Comparison of ENCODE assay signal across 8 mouse cellular contexts in the genomic region with DNA sequence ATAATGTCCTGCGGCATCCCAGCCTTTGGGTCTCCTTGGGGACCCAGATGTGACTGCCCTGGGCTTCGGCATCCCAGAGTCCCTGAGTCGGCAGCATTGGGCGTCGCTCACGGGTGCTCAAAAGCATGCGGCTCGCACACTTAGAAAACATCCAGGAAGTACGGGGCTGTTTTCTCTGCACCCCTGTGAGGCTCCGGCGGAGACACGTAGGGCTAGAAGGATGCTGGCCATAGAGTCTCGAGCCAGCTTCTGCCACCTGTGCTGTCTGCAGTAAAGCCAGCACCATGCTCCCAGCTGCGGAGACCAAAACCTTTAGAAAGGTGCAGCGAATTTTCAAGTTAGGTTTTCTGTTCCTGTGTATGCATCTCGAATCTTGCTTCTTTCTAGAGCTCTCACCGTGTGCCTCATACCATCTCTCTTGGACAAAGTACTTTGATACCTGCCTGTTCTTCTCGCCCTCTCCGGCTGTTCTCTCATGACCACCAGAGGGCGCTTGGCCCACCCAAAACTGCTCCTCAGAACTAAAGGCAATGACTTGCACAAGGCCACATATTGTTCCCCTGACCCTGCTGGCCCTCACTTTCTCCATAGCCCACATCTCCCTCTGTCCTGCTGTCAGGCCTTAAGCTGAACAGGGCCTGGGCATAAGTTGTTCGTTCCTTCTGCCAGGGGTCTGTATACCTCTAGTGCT. TPM values are rescaled to one million over a fixed set of nuclear protein-coding genes. Genes with fewer than 3 reads are reported as not detected.
DNase-seq lines count a peak whose midpoint lies in the region; ATAC-seq and TF ChIP-seq lines count a peak whose summit lies in the region.

No protein-coding gene starts in this region.

- WGBS in hindbrain, embryonic 13.5 days, result 4% methylated on average over 21 of the region's 21 CpGs
- WGBS in liver, adult 2 months, result 12% methylated on average over 21 of the region's 21 CpGs
- WGBS in midbrain, embryonic 16.5 days, result 5% methylated on average over 21 of the region's 21 CpGs
- WGBS in thymus, adult 2 months, result 2% methylated on average over 21 of the region's 21 CpGs

- intact Hi-C loops in gastrocnemius, postnatal 36 days (cut with DNase I), result loop anchor here (1.0 to 5.0 kb wide), 3 partner anchors 23 to 170 kb away; no protein-coding TSS in a partner anchor

- no peaks in the 10 kb centered on the region for H3K9me3 ChIP-seq in hindbrain, embryonic 13.5 days
- no peaks in the 10 kb centered on the region for H3K9me3 ChIP-seq in midbrain, embryonic 16.5 days (replicated peaks; ENCODE audit: control insufficient read depth, low read length, poor library complexity, severe bottlenecking)

- peaks cover 13% of the 10 kb centered on the region for H3K27me3 ChIP-seq in hindbrain, embryonic 13.5 days
- peaks cover 11% of the 10 kb centered on the region; the same call in 1 of the 2 replicates for H3K27me3 ChIP-seq in liver, adult 2 months (ENCODE audit: control insufficient read depth, insufficient read depth, low read length)
- 0 out of 2 replicates have a peak, but pooled peaks cover 3% of the 10 kb centered on the region for H3K27me3 ChIP-seq in midbrain, embryonic 16.5 days (ENCODE audit: control insufficient read depth, insufficient read depth, low read depth, low read length)
- H3K27me3 ChIP-seq in thymus, adult 2 months (ENCODE audit: control insufficient read depth, insufficient read depth, low read length), result no peaks in the 10 kb centered on the region

- H3K4me3 ChIP-seq in bone marrow macrophage, adult 2 months (ENCODE audit: insufficient read depth, low read length), result peak overlapping the region; percentile 58
- peak overlapping the region; percentile 30 for H3K4me3 ChIP-seq in hindbrain, embryonic 13.5 days
- H3K4me3 ChIP-seq in liver, adult 2 months (ENCODE audit: insufficient read depth, low read depth, low read length), result peak overlapping the region; percentile 38
- H3K4me3 ChIP-seq in midbrain, embryonic 16.5 days (ENCODE audit: low read depth, low read length), result peak overlapping the region; percentile 23; the same call in 1 of the 2 replicates
- H3K4me3 ChIP-seq in thymus, adult 2 months (ENCODE audit: control insufficient read depth, insufficient read depth, low read length), result peak overlapping the region; percentile 69

- no peaks in the 10 kb centered on the region for H3K36me3 ChIP-seq in hindbrain, embryonic 13.5 days
- H3K36me3 ChIP-seq in liver, adult 2 months (ENCODE audit: control insufficient read depth, insufficient read depth, low read length), result no peaks in the 10 kb centered on the region
- H3K36me3 ChIP-seq in midbrain, embryonic 16.5 days (ENCODE audit: control insufficient read depth, insufficient read depth, low read length), result no peaks in the 10 kb centered on the region
- H3K36me3 ChIP-seq in thymus, adult 2 months (ENCODE audit: control insufficient read depth, insufficient read depth, low read length), result no peaks in the 10 kb centered on the region

- ATAC-seq in erythroid progenitor cell, adult 5-6 weeks (replicated peaks; ENCODE audit: low FRiP score, poor library complexity, severe bottlenecking), result peak; percentile 60
- no peak for ATAC-seq in hindbrain, embryonic 13.5 days (ENCODE audit: low FRiP score)
- ATAC-seq in midbrain, embryonic 16.5 days, result no peak

- DNase-seq in gastrocnemius, postnatal 36 days, result peak; percentile 44 to 51
- no peak for DNase-seq in gastrocnemius, postnatal 25 days
- DNase-seq in liver, adult 2 months (ENCODE audit: extremely low read depth, low read depth, low spot score), result no peak
- peak; percentile 87 for DNase-seq in thymus, adult 2 months

- H3K27ac ChIP-seq in bone marrow macrophage, adult 2 months (ENCODE audit: insufficient read depth, low read depth, low read length), result 0 out of 2 replicates have a peak overlapping the region, but pooled peaks have one; percentile 9
- no peak overlapping the region for H3K27ac ChIP-seq in hindbrain, embryonic 13.5 days
- 0 out of 2 replicates have a peak overlapping the region, but pooled peaks have one; percentile 12 for H3K27ac ChIP-seq in liver, adult 2 months (replicated peaks; ENCODE audit: insufficient read depth, low read depth, low read length)
- H3K27ac ChIP-seq in midbrain, embryonic 16.5 days (ENCODE audit: low read length), result no peak overlapping the region
- peak overlapping the region; percentile 83 for H3K27ac ChIP-seq in thymus, adult 2 months (ENCODE audit: control insufficient read depth, insufficient read depth, low read length)

- TF ChIP-seq CTCF in bone marrow macrophage, adult 2 months (IDR thresholded peaks at IDR 0.05; ENCODE audit: low read depth, low read length), result peak; percentile 91
- TF ChIP-seq CTCF in liver, adult 2 months (IDR thresholded peaks at IDR 0.05; ENCODE audit: low read depth, low read length), result peak; percentile 78
- TF ChIP-seq CTCF in thymus, adult 2 months (IDR thresholded peaks at IDR 0.05; ENCODE audit: borderline replicate concordance, control insufficient read depth, extremely low read depth, insufficient read depth, low read length, poor library complexity), result peak; percentile 77; the same call in 1 of the 2 replicates

- peaks cover 15% of the 10 kb centered on the region for H3K4me1 ChIP-seq in bone marrow macrophage, adult 2 months (ENCODE audit: control insufficient read depth, insufficient read depth, low read length)
- peaks cover 33% of the 10 kb centered on the region for H3K4me1 ChIP-seq in hindbrain, embryonic 13.5 days (replicated peaks)
- no peaks in the 10 kb centered on the region for H3K4me1 ChIP-seq in liver, adult 2 months (ENCODE audit: control insufficient read depth, insufficient read depth, low read length)
- H3K4me1 ChIP-seq in midbrain, embryonic 16.5 days (ENCODE audit: control insufficient read depth, insufficient read depth, low read length), result peaks cover 18% of the 10 kb centered on the region
- H3K4me1 ChIP-seq in thymus, adult 2 months (replicated peaks; ENCODE audit: control insufficient read depth, insufficient read depth, low read length), result peaks cover 24% of the 10 kb centered on the region

- peak overlapping the region; percentile 58 for H3K4me2 ChIP-seq in hindbrain, embryonic 13.5 days
- peak overlapping the region; percentile 54 for H3K4me2 ChIP-seq in midbrain, embryonic 16.5 days (ENCODE audit: low read length)

- H3K9ac ChIP-seq in hindbrain, embryonic 13.5 days, result peak overlapping the region; percentile 61
- peak overlapping the region; percentile 32 for H3K9ac ChIP-seq in liver, adult 2 months (ENCODE audit: low read depth, low read length)
- H3K9ac ChIP-seq in midbrain, embryonic 16.5 days (ENCODE audit: low read depth, low read length), result 0 out of 2 replicates have a peak overlapping the region, but pooled peaks have one; percentile 5

- H3K79me2 ChIP-seq in liver, adult 2 months (ENCODE audit: control insufficient read depth, insufficient read depth, low read length), result no peaks in the 10 kb centered on the region

- no peak for TF ChIP-seq POLR2A in bone marrow macrophage, adult 2 months (IDR thresholded peaks at IDR 0.05; ENCODE audit: borderline replicate concordance, low read depth, low read length)
- TF ChIP-seq POLR2A in liver, adult 2 months (IDR thresholded peaks at IDR 0.05; ENCODE audit: extremely low read depth, insufficient read depth, low read length), result no peak
- TF ChIP-seq POLR2A in thymus, adult 2 months (IDR thresholded peaks at IDR 0.05; ENCODE audit: control insufficient read depth, extremely low read depth, insufficient read depth, low read length, poor library complexity), result no peak

RNA-seq across cellular contexts. Expression of a gene that starts 2.2 kb away (rescaled TPM):
- not detected for total RNA-seq in gastrocnemius, postnatal 36 days (2021)
- not detected for total RNA-seq in gastrocnemius, postnatal 25 days (2021)
- polyA plus RNA-seq in bone marrow macrophage, adult 2 months (2012; ENCODE audit: insufficient read depth, insufficient read length, missing spikeins), result not detected in 2 replicates
- total RNA-seq in erythroid progenitor cell, adult 5-6 weeks (2015; ENCODE audit: low replicate concordance), result not detected in 2 replicates
- total RNA-seq in erythroid progenitor cell, adult 5-6 weeks (2017; ENCODE audit: low replicate concordance), result not detected in 2 replicates
- polyA plus RNA-seq in hindbrain, embryonic 13.5 days (2015; fragmentation: Nextera tagmentation; extraction: Ambion mirVana), result 10.3 and 10.9 TPM in 2 replicates
- not detected in 2 replicates for total RNA-seq in liver, adult 2 months (2014; rRNA removed)
- not detected in 2 replicates for polyA plus RNA-seq in liver, adult 2 months (2012; rRNA removed)
- polyA plus RNA-seq in midbrain, embryonic 16.5 days (2015; fragmentation: Nextera tagmentation; extraction: Ambion mirVana), result 6.6 and 7.1 TPM in 2 replicates
- polyA plus RNA-seq in thymus, adult 2 months (2012; rRNA removed), result 5.5 and 8.5 TPM in 2 replicates

RNA-seq across cellular contexts. Expression of a gene that starts 39.4 kb away (rescaled TPM):
- under 1 TPM in 1 of 2 experiments, not detected in 1; 0.28 TPM for total RNA-seq in gastrocnemius, postnatal 36 days (2021)
- not detected for total RNA-seq in gastrocnemius, postnatal 25 days (2021)
- 0.49 and 1.2 TPM in 2 replicates for polyA plus RNA-seq in bone marrow macrophage, adult 2 months (2012; ENCODE audit: insufficient read depth, insufficient read length, missing spikeins)
- not detected in 2 replicates for total RNA-seq in erythroid progenitor cell, adult 5-6 weeks (2015; ENCODE audit: low replicate concordance)
- 0.51 TPM in 1 of 2 replicates, not detected in the other for total RNA-seq in erythroid progenitor cell, adult 5-6 weeks (2017; ENCODE audit: low replicate concordance)
- 1.9 and 2.9 TPM in 2 replicates for polyA plus RNA-seq in hindbrain, embryonic 13.5 days (2015; fragmentation: Nextera tagmentation; extraction: Ambion mirVana)
- total RNA-seq in liver, adult 2 months (2014; rRNA removed), result not detected in 2 replicates
- polyA plus RNA-seq in liver, adult 2 months (2012; rRNA removed), result 0.07 and 0.11 TPM in 2 replicates
- 2.1 and 2.5 TPM in 2 replicates for polyA plus RNA-seq in midbrain, embryonic 16.5 days (2015; fragmentation: Nextera tagmentation; extraction: Ambion mirVana)
- polyA plus RNA-seq in thymus, adult 2 months (2012; rRNA removed), result 1.9 and 2.4 TPM in 2 replicates

RNA-seq across cellular contexts. Expression of a gene that starts 39.5 kb away (rescaled TPM):
- 10 to 100 TPM; 15.7 to 16.1 TPM for total RNA-seq in gastrocnemius, postnatal 36 days (2021)
- total RNA-seq in gastrocnemius, postnatal 25 days (2021), result 10 to 100 TPM; 13.7 to 13.8 TPM
- polyA plus RNA-seq in bone marrow macrophage, adult 2 months (2012; ENCODE audit: insufficient read depth, insufficient read length, missing spikeins), result 23.6 and 28.8 TPM in 2 replicates
- 2.1 and 4.3 TPM in 2 replicates for total RNA-seq in erythroid progenitor cell, adult 5-6 weeks (2015; ENCODE audit: low replicate concordance)
- 1.3 and 17.9 TPM in 2 replicates for total RNA-seq in erythroid progenitor cell, adult 5-6 weeks (2017; ENCODE audit: low replicate concordance)
- 24.4 and 26.5 TPM in 2 replicates for polyA plus RNA-seq in hindbrain, embryonic 13.5 days (2015; fragmentation: Nextera tagmentation; extraction: Ambion mirVana)
- 4.0 and 5.6 TPM in 2 replicates for total RNA-seq in liver, adult 2 months (2014; rRNA removed)
- polyA plus RNA-seq in liver, adult 2 months (2012; rRNA removed), result 10.4 and 10.6 TPM in 2 replicates
- 55.7 and 64.8 TPM in 2 replicates for polyA plus RNA-seq in midbrain, embryonic 16.5 days (2015; fragmentation: Nextera tagmentation; extraction: Ambion mirVana)
- polyA plus RNA-seq in thymus, adult 2 months (2012; rRNA removed), result 49.8 and 54.6 TPM in 2 replicates

RNA-seq across cellular contexts. Expression of a gene that starts 49.6 kb away (rescaled TPM):
- 1 to 10 TPM; 7.1 to 8.4 TPM for total RNA-seq in gastrocnemius, postnatal 36 days (2021)
- 1 to 10 TPM; 6.2 to 6.3 TPM for total RNA-seq in gastrocnemius, postnatal 25 days (2021)
- polyA plus RNA-seq in bone marrow macrophage, adult 2 months (2012; ENCODE audit: insufficient read depth, insufficient read length, missing spikeins), result 9.4 and 10.9 TPM in 2 replicates
- total RNA-seq in erythroid progenitor cell, adult 5-6 weeks (2015; ENCODE audit: low replicate concordance), result 1.7 and 2.2 TPM in 2 replicates
- 1.9 and 2.6 TPM in 2 replicates for total RNA-seq in erythroid progenitor cell, adult 5-6 weeks (2017; ENCODE audit: low replicate concordance)
- 38.5 and 39.1 TPM in 2 replicates for polyA plus RNA-seq in hindbrain, embryonic 13.5 days (2015; fragmentation: Nextera tagmentation; extraction: Ambion mirVana)
- total RNA-seq in liver, adult 2 months (2014; rRNA removed), result 2.8 and 3.7 TPM in 2 replicates
- polyA plus RNA-seq in liver, adult 2 months (2012; rRNA removed), result 6.9 and 8.4 TPM in 2 replicates
- 22.4 and 26.4 TPM in 2 replicates for polyA plus RNA-seq in midbrain, embryonic 16.5 days (2015; fragmentation: Nextera tagmentation; extraction: Ambion mirVana)
- 53.0 and 59.0 TPM in 2 replicates for polyA plus RNA-seq in thymus, adult 2 months (2012; rRNA removed)

Comparison
In these comparisons a context has a peak if more than half of its experiments do, and no peak if none do; other contexts are left out.
1. DNase-seq: peak in gastrocnemius, postnatal 36 days (2 of 2) and thymus, adult 2 months (single experiment); none in gastrocnemius, postnatal 25 days (single experiment) and liver, adult 2 months (single experiment).
2. H3K27ac ChIP-seq: peak in bone marrow macrophage, adult 2 months (single experiment), liver, adult 2 months (single experiment) and thymus, adult 2 months (single experiment); none in hindbrain, embryonic 13.5 days (single experiment) and midbrain, embryonic 16.5 days (single experiment).
3. H3K9ac ChIP-seq: peak in every context shown above with its lines; median percentile 61 in hindbrain, embryonic 13.5 days; 32 in liver, adult 2 months; 5 in midbrain, embryonic 16.5 days.
4. Peak in every context shown above with its lines, with median percentiles within 50 percentile points of each other: H3K4me3 ChIP-seq and CTCF ChIP-seq.